Mouse (Mus musculus) brown adipose tissue, adult 24 weeks (tissue): Measurements from ENCODE around the gene Nrip1. TPM values are rescaled to one million over a fixed set of nuclear protein-coding genes. Genes with fewer than 3 reads are reported as not detected.
A peak's percentile ranks its signal among the peaks of the same experiment; 100 is the strongest.
"Not testable (repeated sequence)": the region's sequence is repeated elsewhere in the genome, so short reads cannot be mapped to it uniquely, and the experiment has no call there.

Experiments
- H3K27ac ChIP-seq: fragments of 200-500 bp; replicated peaks from 2 replicates; pipeline ENCODE4 v1.5.1; 2012; ENCODE audit warnings: low read depth, mild to moderate bottlenecking, low read length
- H3K4me1 ChIP-seq: fragments of 200-500 bp; 2 replicates; pipeline ENCODE4 v1.6.1; 2012; ENCODE audit warnings: low read length, mixed read lengths; ENCODE audit not compliant: control insufficient read depth, insufficient read depth, insufficient read length
- H3K4me3 ChIP-seq: fragments of 200-500 bp; 2 replicates; pipeline ENCODE4 v1.5.1; 2012; ENCODE audit warnings: low read depth, mild to moderate bottlenecking, low read length, moderate library complexity; ENCODE audit not compliant: insufficient read depth
- polyA plus RNA-seq: library from polyadenylated mRNA; stranded (reverse); fragments of >200 nt; gene quantifications from 2 replicates; pipeline ENCODE4 v1.2.4, GENCODE M21; 2012; ENCODE audit not compliant: missing spikeins, insufficient read depth, insufficient read length

The Nrip1 gene
- 6.3 and 9.4 TPM in 2 replicates for polyA plus RNA-seq

DNA sequence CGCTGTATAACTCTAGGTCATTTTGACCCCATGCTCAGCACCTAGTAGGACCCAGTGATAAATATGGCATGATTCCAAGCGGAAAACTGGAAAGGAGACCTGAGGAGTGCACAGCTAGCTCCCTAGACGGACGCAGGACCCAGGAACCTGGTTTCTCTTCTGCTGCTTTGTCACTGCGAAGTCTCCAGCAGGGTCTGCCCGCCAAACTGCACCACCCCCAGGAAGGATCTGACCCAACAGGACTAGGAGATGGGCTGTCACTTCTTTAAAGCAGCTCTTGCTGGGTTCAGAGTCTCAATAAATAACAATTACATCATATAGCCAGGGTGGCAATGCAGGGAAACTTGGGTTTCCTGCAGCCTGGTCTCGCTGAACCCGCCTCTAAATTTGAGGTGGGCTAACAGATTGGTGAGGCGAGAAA lies at the start of gene Nrip1:
Gene Nrip1 (minus strand): TSS at position 157 of the 421 bp plus-strand sequence.
- peaks cover 11% of the 10 kb centered on the region; the same call in 1 of the 2 replicates for H3K4me1 ChIP-seq
- H3K4me3 ChIP-seq: peak within 1 kb of the TSS; percentile 97
- H3K27ac ChIP-seq: peak within 1 kb of the TSS; percentile 92

DNA sequence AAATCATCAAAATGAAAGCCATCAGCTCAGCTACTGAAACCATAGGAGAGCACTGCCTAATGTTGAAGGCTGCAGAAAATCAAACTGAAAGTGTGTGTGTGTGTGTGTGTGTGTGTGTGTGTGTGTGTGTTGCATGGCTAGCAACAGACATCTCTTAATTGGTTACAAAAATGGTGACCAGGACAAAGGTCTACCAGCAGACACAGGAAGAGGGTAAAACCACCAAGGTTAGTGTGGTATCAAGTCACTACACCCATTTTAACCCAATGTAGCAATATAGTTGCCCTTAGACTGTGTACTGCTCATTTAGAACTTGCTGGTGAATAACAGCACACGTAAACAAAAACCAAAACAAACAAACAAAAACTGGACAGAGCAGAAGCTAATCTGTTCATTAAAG lies 48.9 kb upstream of the Nrip1 start:
- Histone ChIP-seq H3K4me3 (no peak overlapping the region), H3K4me1 (no peaks in the 10 kb centered on the region), H3K27ac (no peak overlapping the region)

- no peak overlapping the region for H3K4me3 ChIP-seq
- H3K27ac ChIP-seq: no peak overlapping the region
- H3K4me1 ChIP-seq: no peaks in the 10 kb centered on the region
Observed at GRCm38 (mm10) chr16:76419849-76420248, 46.2 kb upstream of the Nrip1 start.

DNA sequence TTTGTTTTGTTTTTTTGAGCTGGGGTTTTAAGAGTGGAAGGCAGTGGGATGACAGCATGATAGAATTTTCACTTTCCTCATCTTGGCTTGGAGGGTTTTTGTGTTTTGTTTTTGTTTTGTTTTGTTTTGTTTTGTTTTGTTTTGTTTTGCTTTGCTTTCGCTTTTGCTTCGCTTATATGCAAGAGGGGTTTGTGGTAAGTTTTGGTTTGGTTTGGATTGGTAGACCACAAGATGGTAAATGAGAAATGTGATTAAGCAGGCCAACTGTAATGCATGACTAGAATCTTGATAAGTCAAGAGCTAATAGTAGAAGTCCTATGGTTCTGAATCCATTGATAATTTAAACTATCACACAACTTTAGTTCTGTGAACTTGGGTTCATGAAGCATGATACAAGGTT lies 42.9 kb upstream of the Nrip1 start:
- no peaks in the 10 kb centered on the region for H3K4me1 ChIP-seq
- no peak overlapping the region for H3K27ac ChIP-seq
- H3K4me3 ChIP-seq: no peak overlapping the region

DNA sequence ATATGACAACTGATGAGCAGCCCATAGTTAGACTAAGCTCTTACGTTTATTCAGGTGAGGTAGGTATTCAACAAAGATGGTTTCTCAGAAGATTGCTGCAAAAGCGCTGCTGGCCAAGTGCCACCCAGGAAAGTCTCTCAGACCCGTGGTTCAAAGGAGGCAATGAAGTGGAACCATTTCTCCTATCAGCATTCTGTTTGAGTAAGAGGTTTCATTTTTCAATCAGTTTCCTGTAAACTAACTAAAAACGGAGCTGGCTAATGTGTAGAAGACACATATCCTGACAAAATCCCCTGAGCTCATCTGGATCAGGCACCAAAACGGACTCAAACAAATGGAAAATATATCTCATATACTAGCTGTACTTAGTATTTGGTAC lies 42.4 kb upstream of the Nrip1 start:
- no peak overlapping the region for H3K27ac ChIP-seq
- H3K4me1 ChIP-seq: no peaks in the 10 kb centered on the region

DNA sequence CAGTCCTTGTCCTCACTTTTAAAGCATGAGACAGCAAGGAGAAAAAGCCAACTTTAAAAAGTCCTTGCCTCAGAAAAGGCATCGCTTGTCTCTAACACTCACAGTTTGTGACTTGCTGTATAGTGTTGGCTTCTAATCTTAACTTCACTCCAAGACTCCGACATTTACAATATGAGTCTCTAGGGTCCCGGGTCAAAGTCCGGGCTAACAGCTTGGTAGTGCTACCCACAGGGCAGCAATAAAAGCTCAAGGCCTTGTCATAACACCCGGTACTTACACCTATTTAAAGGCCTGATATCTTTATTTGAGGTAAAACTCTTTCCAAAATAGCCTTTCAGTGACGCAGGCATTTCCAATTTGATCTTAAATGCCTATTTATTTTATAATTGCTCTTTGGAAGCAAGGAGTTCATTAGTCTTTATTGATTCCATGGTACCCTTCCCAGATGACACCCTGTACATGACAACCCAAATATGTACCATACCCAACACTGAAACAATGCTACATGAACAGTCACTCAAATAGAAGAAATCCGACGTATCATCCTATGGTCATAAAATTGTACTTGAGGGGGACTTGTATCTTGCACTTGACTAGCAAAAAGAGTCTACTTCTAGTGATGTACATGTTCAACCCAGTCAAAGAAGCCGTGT lies 41.9 kb upstream of the Nrip1 start:
- Histone ChIP-seq H3K4me1 (no peaks in the 10 kb centered on the region), H3K4me3 (no peak overlapping the region), H3K27ac (no peak overlapping the region)

More for the DNA sequence above, 42.4 kb upstream of the Nrip1 start:
- H3K4me3 ChIP-seq: no peak overlapping the region

DNA sequence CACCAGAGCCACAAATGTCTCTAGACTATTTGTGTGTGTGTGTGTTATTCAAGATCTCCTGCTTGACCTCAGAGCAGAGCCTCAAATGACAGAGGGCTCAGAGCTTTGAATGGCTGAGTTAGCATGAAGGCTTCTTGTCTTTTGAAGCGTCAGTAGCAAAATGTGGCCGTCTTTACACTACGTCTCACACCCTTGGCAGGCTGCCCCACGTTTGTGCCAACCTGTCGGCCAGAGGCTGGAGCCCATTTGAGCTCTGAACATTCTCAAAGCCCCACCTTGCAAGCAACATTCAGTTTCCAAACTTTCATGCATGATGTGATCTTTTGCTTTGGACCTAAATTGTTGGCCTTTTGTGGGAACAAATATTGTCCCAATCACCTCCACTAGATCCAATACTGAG lies 40.9 kb upstream of the Nrip1 start:
- Histone ChIP-seq H3K27ac (no peak overlapping the region), H3K4me3 (no peak overlapping the region), H3K4me1 (no peaks in the 10 kb centered on the region)

DNA sequence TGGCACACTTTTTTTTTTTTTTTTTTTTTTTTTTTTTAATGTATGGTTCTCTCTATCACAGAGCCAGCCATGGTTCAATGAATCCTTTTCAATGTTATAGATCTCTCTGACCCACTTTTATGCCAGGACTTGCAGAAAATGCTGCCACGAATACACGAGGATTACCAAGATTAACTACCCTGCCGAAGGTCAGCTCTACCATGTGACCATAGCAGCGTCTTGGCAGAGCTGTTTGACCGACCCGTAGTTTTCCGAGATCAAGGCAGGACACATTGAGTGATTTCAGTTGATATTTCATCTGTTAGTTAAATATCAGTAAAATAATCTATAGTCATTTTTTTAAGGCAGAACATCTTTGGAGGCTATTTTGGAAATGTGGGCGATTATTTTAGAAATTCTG lies 40.0 kb upstream of the Nrip1 start:
- Histone ChIP-seq H3K4me3 (no peak overlapping the region), H3K27ac (no peak overlapping the region), H3K4me1 (no peaks in the 10 kb centered on the region)

DNA sequence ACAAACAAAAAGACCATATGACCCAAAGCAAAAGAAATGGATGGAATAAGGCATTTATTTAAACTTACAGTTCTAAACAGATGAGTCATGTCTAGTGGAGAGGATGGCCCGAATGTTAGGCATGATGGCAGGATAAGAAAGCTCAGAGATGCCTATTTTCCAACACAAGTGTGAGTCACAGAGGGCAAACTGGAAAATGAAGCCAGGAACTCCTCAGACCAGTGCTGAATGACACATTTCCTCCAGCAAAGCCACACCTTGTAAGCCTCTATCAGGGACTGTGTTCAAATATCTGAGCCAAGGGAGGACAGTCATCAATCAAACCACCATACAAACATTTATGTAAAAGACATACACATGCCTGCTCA lies 35.7 kb upstream of the Nrip1 start:
- Histone ChIP-seq H3K4me3 (no peak overlapping the region), H3K27ac (no peak overlapping the region), H3K4me1 (no peaks in the 10 kb centered on the region)

- no peaks in the 10 kb centered on the region for H3K4me1 ChIP-seq
- no peak overlapping the region for H3K27ac ChIP-seq
- H3K4me3 ChIP-seq: no peak overlapping the region
Observed at GRCm38 (mm10) chr16:76408696-76409354, 35.2 kb upstream of the Nrip1 start.

DNA sequence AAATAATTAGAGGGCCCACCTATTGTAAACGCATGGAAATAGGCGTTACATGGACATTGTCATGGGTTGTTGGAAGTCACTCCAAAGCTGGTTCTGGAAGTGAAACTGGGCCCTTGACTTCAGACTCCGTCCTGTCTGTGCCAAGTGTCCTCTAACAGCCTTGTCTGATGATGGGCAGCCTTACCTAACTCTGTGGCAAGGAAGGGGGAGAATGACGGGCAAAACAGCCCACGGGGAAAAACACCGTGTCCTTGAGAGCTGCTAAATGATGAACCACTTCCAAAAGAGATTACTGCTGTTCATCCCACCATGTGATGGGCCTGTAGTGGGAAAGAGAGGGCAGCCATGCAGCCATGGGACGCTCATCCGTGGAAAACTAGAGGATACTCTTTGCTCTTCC lies 34.6 kb upstream of the Nrip1 start:
- H3K4me3 ChIP-seq: no peak overlapping the region
- H3K4me1 ChIP-seq: no peaks in the 10 kb centered on the region
- H3K27ac ChIP-seq: no peak overlapping the region

- Histone ChIP-seq H3K4me1 (no peaks in the 10 kb centered on the region), H3K27ac (no peak overlapping the region), H3K4me3 (no peak overlapping the region)
Observed at GRCm38 (mm10) chr16:76407321-76407920, 33.8 kb upstream of the Nrip1 start.

- H3K4me3 ChIP-seq: no peak overlapping the region
Observed at GRCm38 (mm10) chr16:76406897-76407296, 33.3 kb upstream of the Nrip1 start.

GRCm38 (mm10) chr16:76406319-76406718 lies 32.7 kb upstream of the Nrip1 start:
- no peaks in the 10 kb centered on the region for H3K4me1 ChIP-seq
- no peak overlapping the region for H3K4me3 ChIP-seq
- no peak overlapping the region for H3K27ac ChIP-seq

More at GRCm38 (mm10) chr16:76406897-76407296, 33.3 kb upstream of the Nrip1 start:
- H3K27ac ChIP-seq: no peak overlapping the region
- H3K4me1 ChIP-seq: no peaks in the 10 kb centered on the region

DNA sequence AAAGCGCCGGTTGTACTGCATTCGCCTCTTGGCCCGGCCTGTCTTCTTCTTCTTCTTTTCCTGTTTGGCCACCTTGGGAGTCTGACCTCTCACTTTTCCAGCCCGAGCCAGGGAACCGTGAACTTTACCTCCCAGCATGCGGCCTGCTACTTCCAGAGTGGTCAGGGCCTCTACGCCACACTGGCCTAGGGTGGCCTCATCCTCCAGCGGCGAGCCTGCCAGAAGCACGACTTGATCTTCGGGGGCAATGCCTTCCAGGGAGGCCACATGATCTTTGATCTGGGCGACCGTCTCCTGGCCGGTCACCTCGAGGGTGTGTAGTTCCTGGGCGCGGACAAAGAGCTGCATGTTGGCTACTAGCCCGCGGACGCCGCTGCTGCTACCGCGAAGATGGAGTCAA lies 29.7 kb upstream of the Nrip1 start:
- not testable (repeated sequence) for H3K27ac ChIP-seq, H3K4me1 ChIP-seq, H3K4me3 ChIP-seq

- H3K4me1 ChIP-seq: no peaks in the 10 kb centered on the region
- H3K27ac ChIP-seq: no peak overlapping the region
- no peak overlapping the region for H3K4me3 ChIP-seq
Observed at GRCm38 (mm10) chr16:76396512-76396911, 22.9 kb upstream of the Nrip1 start.
